In genomic region chr15:25414011-25414746, GRCm38 (mm10) we compare ENCODE assay signal across 9 mouse cellular contexts. TPM values are rescaled to one million over a fixed set of nuclear protein-coding genes. Genes with fewer than 3 reads are reported as not detected.
A peak's percentile ranks its signal among the peaks of the same experiment; 100 is the strongest.
DNase-seq lines count a peak whose midpoint lies in the region; ATAC-seq lines count a peak whose summit lies in the region.
"Had no signal": no experiment of that assay in that cellular context is flagged by ENCODE, and none has a peak within 500 bp of the region (broad histone marks: within the 10 kb centered on the region; RNA-seq: fewer than 3 reads in every experiment).

No protein-coding gene starts in this region.

- H3K4me1 ChIP-seq in embryonic facial prominence, embryonic 14.5 days (ENCODE audit: control insufficient read depth, insufficient read depth, low read length), result peaks cover 8% of the 10 kb centered on the region
- H3K4me1 ChIP-seq in hindbrain, embryonic 11.5 days (replicated peaks; ENCODE audit: control insufficient read depth, insufficient read depth, low read length), result no peaks in the 10 kb centered on the region
- peaks cover 37% of the 10 kb centered on the region for H3K4me1 ChIP-seq in megakaryocyte, embryonic 14.5 days

- H3K4me3 ChIP-seq in embryonic facial prominence, embryonic 14.5 days (ENCODE audit: low read depth, low read length), result peak overlapping the region; percentile 95
- H3K4me3 ChIP-seq in hindbrain, embryonic 11.5 days (ENCODE audit: low read depth, low read length), result peak overlapping the region; percentile 92
- peak overlapping the region; percentile 91 for H3K4me3 ChIP-seq in megakaryocyte, embryonic 14.5 days (replicated peaks)

- H3K9ac ChIP-seq in embryonic facial prominence, embryonic 14.5 days (ENCODE audit: low read depth, low read length), result peak overlapping the region; percentile 95
- peak overlapping the region; percentile 99 for H3K9ac ChIP-seq in hindbrain, embryonic 11.5 days (ENCODE audit: low read depth, low read length)

- H3K4me2 ChIP-seq in embryonic facial prominence, embryonic 14.5 days (ENCODE audit: low read depth, low read length), result peak overlapping the region; percentile 80
- H3K4me2 ChIP-seq in hindbrain, embryonic 11.5 days (replicated peaks; ENCODE audit: low read depth, low read length), result peak overlapping the region; percentile 51

- no peaks in the 10 kb centered on the region for H3K9me3 ChIP-seq in embryonic facial prominence, embryonic 14.5 days (ENCODE audit: control insufficient read depth, low read length)
- H3K9me3 ChIP-seq in hindbrain, embryonic 11.5 days (ENCODE audit: control insufficient read depth, low read length), result no peaks in the 10 kb centered on the region
- H3K9me3 ChIP-seq in megakaryocyte, embryonic 14.5 days, result no peaks in the 10 kb centered on the region

- H3K36me3 ChIP-seq in embryonic facial prominence, embryonic 14.5 days (ENCODE audit: control insufficient read depth, insufficient read depth, low read length), result no peaks in the 10 kb centered on the region
- no peaks in the 10 kb centered on the region for H3K36me3 ChIP-seq in hindbrain, embryonic 11.5 days (ENCODE audit: control insufficient read depth, insufficient read depth, low read length)
- H3K36me3 ChIP-seq in megakaryocyte, embryonic 14.5 days (replicated peaks; ENCODE audit: low read length), result no peaks in the 10 kb centered on the region

- under 1% methylated on average over 34 of the region's 36 CpGs for WGBS in embryonic facial prominence, embryonic 14.5 days
- WGBS in hindbrain, embryonic 11.5 days, result under 1% methylated on average over 32 of the region's 36 CpGs

- H3K27me3 ChIP-seq in embryonic facial prominence, embryonic 14.5 days (replicated peaks; ENCODE audit: control insufficient read depth, insufficient read depth, low read length), result no peaks in the 10 kb centered on the region
- H3K27me3 ChIP-seq in hindbrain, embryonic 11.5 days (ENCODE audit: control insufficient read depth, insufficient read depth, low read length), result no peaks in the 10 kb centered on the region
- peaks cover 40% of the 10 kb centered on the region for H3K27me3 ChIP-seq in megakaryocyte, embryonic 14.5 days (replicated peaks)
- H3K27me3 ChIP-seq: CH12.LX had no signal

- peak; percentile 26 for ATAC-seq in embryonic facial prominence, embryonic 14.5 days (ENCODE audit: low read depth)
- peak; percentile 39 for ATAC-seq in hindbrain, embryonic 11.5 days (ENCODE audit: low FRiP score)

- H3K27ac ChIP-seq in embryonic facial prominence, embryonic 14.5 days (replicated peaks; ENCODE audit: low read depth, low read length), result peak overlapping the region; percentile 94
- peak overlapping the region; percentile 95 for H3K27ac ChIP-seq in hindbrain, embryonic 11.5 days (ENCODE audit: low read depth, low read length)

- peak; percentile 5 for DNase-seq in adrenal gland, postnatal 25 days
- no peak for DNase-seq in adrenal gland, adult (ENCODE audit: inconsistent age in 2 of 2, low spot score in 1 of 2)
- peak; percentile 14 for DNase-seq in MN1 (ENCODE audit: low spot score)
- DNase-seq in embryonic facial prominence, embryonic 14.5 days (ENCODE audit: low spot score), result peak; percentile 83
- DNase-seq in hindbrain, embryonic 11.5 days (ENCODE audit: low spot score), result peak; percentile 81
- peak; percentile 40 to 67 for DNase-seq in left cerebral cortex, adult 18-20 months (ENCODE audit: low spot score in 2 of 2)
- DNase-seq in right cerebral cortex, postnatal 4 days, result peak; percentile 63

RNA-seq across cellular contexts. Expression of gene Basp1, which starts 0.6 kb away (rescaled TPM):
- 5.2 and 5.8 TPM in 2 replicates for total RNA-seq in adrenal gland, postnatal 25 days (2021)
- polyA plus RNA-seq in embryonic facial prominence, embryonic 14.5 days (2014; fragmentation: Nextera tagmentation; extraction: Ambion mirVana), result 52.6 and 57.0 TPM in 2 replicates
- polyA plus RNA-seq in hindbrain, embryonic 11.5 days (2014; fragmentation: Nextera tagmentation; extraction: Ambion mirVana), result 130 and 214 TPM in 2 replicates
- 100 to 1,000 TPM; 630 to 642 TPM for total RNA-seq in left cerebral cortex, adult 18-20 months (2021)
- polyA plus RNA-seq in megakaryocyte, embryonic 14.5 days (2012; ENCODE audit: insufficient read depth, low replicate concordance), result 25.1 and 45.9 TPM in 2 replicates

Comparison
In these comparisons a context has a peak if more than half of its experiments do, and no peak if none do; other contexts are left out.
1. DNase-seq: peak in adrenal gland, postnatal 25 days (single experiment), MN1 (single experiment), embryonic facial prominence, embryonic 14.5 days (single experiment), hindbrain, embryonic 11.5 days (single experiment), left cerebral cortex, adult 18-20 months (2 of 2) and right cerebral cortex, postnatal 4 days (single experiment); none in adrenal gland, adult (0 of 2).
2. Peak in every context shown above with its lines, with median percentiles within 50 percentile points of each other: H3K4me3 ChIP-seq.